ENCODE assay signal across 31 mouse cellular contexts in the genomic region with DNA sequence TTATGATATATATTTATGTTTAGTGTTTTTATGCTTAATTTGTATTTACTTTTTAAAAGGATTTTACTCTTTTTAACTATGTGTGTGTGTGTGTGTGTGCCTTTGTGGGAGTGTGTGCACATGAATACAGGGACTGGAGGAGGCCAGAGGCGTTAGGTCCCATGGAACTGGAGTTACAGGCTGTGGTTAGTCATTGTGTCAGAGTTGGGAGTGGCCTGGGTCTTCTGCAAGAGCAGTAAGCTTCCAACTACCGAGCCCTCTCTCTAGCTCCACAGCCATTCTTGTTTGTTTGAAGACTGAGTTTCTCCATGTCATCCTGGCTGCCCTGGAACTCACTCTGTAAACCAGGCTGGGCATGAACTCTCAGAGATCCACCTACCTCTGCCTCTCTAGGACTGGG. TPM values are rescaled to one million over a fixed set of nuclear protein-coding genes. Genes with fewer than 3 reads are reported as not detected.
DNase-seq lines count a peak whose midpoint lies in the region; ATAC-seq and TF ChIP-seq lines count a peak whose summit lies in the region.
"Had no signal": no experiment of that assay in that cellular context is flagged by ENCODE, and none has a peak within 500 bp of the region (broad histone marks: within the 10 kb centered on the region; RNA-seq: fewer than 3 reads in every experiment).

No protein-coding gene starts in this region.

- H3K27ac ChIP-seq in intestine, embryonic 16.5 days (ENCODE audit: low read length) = peak overlapping the region; percentile 54
- H3K27ac ChIP-seq in intestine, embryonic 15.5 days = no peak overlapping the region
- H3K27ac ChIP-seq in small intestine, adult 2 months (ENCODE audit: insufficient read depth, low read depth, low read length) = peak overlapping the region; percentile 71
- H3K27ac ChIP-seq: forebrain, embryonic 12.5 days; gastrocnemius, adult 2 months; heart, embryonic 10.5 days; hindbrain, embryonic 15.5 days; limb, embryonic 12.5 days; macrophage had no signal

- 36% methylated on average over 2 of the region's 2 CpGs for WGBS in intestine, embryonic 16.5 days
- 37% methylated on average over 2 of the region's 2 CpGs for WGBS in intestine, embryonic 15.5 days
- WGBS in small intestine, adult 2 months = 26% methylated on average over 2 of the region's 2 CpGs

- no peak for TF ChIP-seq CTCF in small intestine, adult 2 months (IDR thresholded peaks at IDR 0.05; ENCODE audit: extremely low read depth, insufficient read length, insufficient replicate concordance, low read depth, low read length)

- ATAC-seq in intestine, embryonic 16.5 days = no peak
- no peak for ATAC-seq in intestine, embryonic 15.5 days

- no peak overlapping the region for H3K9ac ChIP-seq in intestine, embryonic 16.5 days (ENCODE audit: low read depth, low read length)
- no peak overlapping the region for H3K9ac ChIP-seq in intestine, embryonic 15.5 days
- H3K9ac ChIP-seq: forebrain, embryonic 12.5 days; hindbrain, embryonic 15.5 days; limb, embryonic 12.5 days; lung, embryonic 14.5 days had no signal

- no peak for TF ChIP-seq POLR2A in small intestine, adult 2 months (IDR thresholded peaks at IDR 0.05; ENCODE audit: low read depth, low read length)

- H3K9me3 ChIP-seq in intestine, embryonic 16.5 days (ENCODE audit: control insufficient read depth, low read length) = no peaks in the 10 kb centered on the region
- no peaks in the 10 kb centered on the region for H3K9me3 ChIP-seq in intestine, embryonic 15.5 days
- H3K9me3 ChIP-seq: forebrain, embryonic 12.5 days; heart, embryonic 10.5 days; hindbrain, embryonic 15.5 days; limb, embryonic 12.5 days had no signal

- no peaks in the 10 kb centered on the region for H3K27me3 ChIP-seq in intestine, embryonic 16.5 days (replicated peaks; ENCODE audit: control insufficient read depth, insufficient read depth, low read length)
- H3K27me3 ChIP-seq in intestine, embryonic 15.5 days (replicated peaks) = no peaks in the 10 kb centered on the region
- no peaks in the 10 kb centered on the region for H3K27me3 ChIP-seq in small intestine, adult 2 months (ENCODE audit: control insufficient read depth, insufficient read depth, low read length)
- H3K27me3 ChIP-seq: forebrain, embryonic 12.5 days; hindbrain, embryonic 15.5 days; limb, embryonic 12.5 days had no signal

- H3K4me1 ChIP-seq in intestine, embryonic 16.5 days (ENCODE audit: control insufficient read depth, insufficient read depth, low read length) = peaks cover 21% of the 10 kb centered on the region
- 0 out of 2 replicates have a peak, but pooled peaks cover 2% of the 10 kb centered on the region for H3K4me1 ChIP-seq in intestine, embryonic 15.5 days (replicated peaks)
- H3K4me1 ChIP-seq in small intestine, adult 2 months (ENCODE audit: control insufficient read depth, insufficient read depth, insufficient read length, low read length) = peaks cover 31% of the 10 kb centered on the region; the same call in 1 of the 2 replicates
- H3K4me1 ChIP-seq: forebrain, embryonic 12.5 days; hindbrain, embryonic 15.5 days; limb, embryonic 12.5 days had no signal

- no peak overlapping the region for H3K4me3 ChIP-seq in intestine, embryonic 16.5 days (ENCODE audit: low read length)
- H3K4me3 ChIP-seq in intestine, embryonic 15.5 days (replicated peaks) = no peak overlapping the region
- no peak overlapping the region for H3K4me3 ChIP-seq in small intestine, adult 2 months (ENCODE audit: low read depth, low read length)
- H3K4me3 ChIP-seq: forebrain, embryonic 12.5 days; gastrocnemius, adult 2 months; heart, embryonic 10.5 days; hindbrain, embryonic 15.5 days; limb, embryonic 12.5 days had no signal

- H3K36me3 ChIP-seq in intestine, embryonic 16.5 days (ENCODE audit: control insufficient read depth, insufficient read depth, low read length) = no peaks in the 10 kb centered on the region
- no peaks in the 10 kb centered on the region for H3K36me3 ChIP-seq in intestine, embryonic 15.5 days
- no peaks in the 10 kb centered on the region for H3K36me3 ChIP-seq in small intestine, adult 2 months (ENCODE audit: control insufficient read depth, insufficient read depth, low read length)
- H3K36me3 ChIP-seq: forebrain, embryonic 12.5 days; heart, embryonic 10.5 days; hindbrain, embryonic 15.5 days; limb, embryonic 12.5 days had no signal

- peak; percentile 16 for DNase-seq in lung, postnatal 10 days
- DNase-seq in lung, adult 18-20 months = no peak
- no peak for DNase-seq in adrenal gland, postnatal 36 days
- no peak for DNase-seq in frontal cortex, postnatal 25 days (ENCODE audit: low spot score in 2 of 2)
- DNase-seq: adrenal gland, postnatal 25 days; cerebellum, adult 11 months; cerebellum, postnatal 10 days; gastrocnemius, adult 2 months; heart, postnatal 4 days; kidney, adult 9 months; kidney, postnatal 25 days; layer of hippocampus, postnatal 36 days; lung, embryonic 14.5 days; right cerebral cortex, adult 18-20 months; right cerebral cortex, postnatal 4 days had no signal

- H3K4me2 ChIP-seq in intestine, embryonic 16.5 days (ENCODE audit: low read depth, low read length) = no peak overlapping the region
- H3K4me2 ChIP-seq in intestine, embryonic 15.5 days (replicated peaks) = no peak overlapping the region
- H3K4me2 ChIP-seq: forebrain, embryonic 12.5 days; hindbrain, embryonic 15.5 days; limb, embryonic 12.5 days; lung, embryonic 14.5 days; midbrain, embryonic 11.5 days had no signal

RNA-seq across cellular contexts. Expression of gene Mgat4e, which starts 27.2 kb away (rescaled TPM):
- not detected in 2 replicates for polyA plus RNA-seq in intestine, embryonic 16.5 days (2015; fragmentation: Nextera tagmentation; extraction: Ambion mirVana)
- polyA plus RNA-seq in intestine, embryonic 15.5 days (2015; fragmentation: Nextera tagmentation; extraction: Ambion mirVana) = not detected in 2 replicates
- polyA plus RNA-seq in small intestine, adult 2 months (2012; rRNA removed) = not detected in 2 replicates
- total RNA-seq in adrenal gland, postnatal 36 days (2021) = not detected
- total RNA-seq: adrenal gland, postnatal 25 days; gastrocnemius, adult 2 months; gastrocnemius, postnatal 4 days; heart, postnatal 4 days; layer of hippocampus, adult 8-10 months; layer of hippocampus, postnatal 36 days; midbrain, postnatal 0 days had no signal
- polyA plus RNA-seq: embryonic facial prominence, embryonic 11.5 days; forebrain, embryonic 12.5 days; heart, embryonic 10.5 days; heart, embryonic 16.5 days; hindbrain, embryonic 15.5 days; intestine, embryonic 14.5 days; limb, embryonic 12.5 days; lung, embryonic 14.5 days; macrophage; midbrain, embryonic 11.5 days; midbrain, postnatal 0 days; neural tube, embryonic 14.5 days had no signal

RNA-seq across cellular contexts. Expression of gene Rabif, which starts 27.9 kb away (rescaled TPM):
- 37.6 and 41.2 TPM in 2 replicates for polyA plus RNA-seq in intestine, embryonic 16.5 days (2015; fragmentation: Nextera tagmentation; extraction: Ambion mirVana)
- 37.3 and 38.7 TPM in 2 replicates for polyA plus RNA-seq in intestine, embryonic 15.5 days (2015; fragmentation: Nextera tagmentation; extraction: Ambion mirVana)
- polyA plus RNA-seq in small intestine, adult 2 months (2012; rRNA removed) = 5.8 and 8.5 TPM in 2 replicates
- 10 to 100 TPM; 27.6 to 37.3 TPM for total RNA-seq in adrenal gland, postnatal 36 days (2021)

RNA-seq across cellular contexts. Expression of gene Kdm5b, which starts 37.6 kb away (rescaled TPM):
- polyA plus RNA-seq in intestine, embryonic 16.5 days (2015; fragmentation: Nextera tagmentation; extraction: Ambion mirVana) = 25.4 and 26.3 TPM in 2 replicates
- polyA plus RNA-seq in intestine, embryonic 15.5 days (2015; fragmentation: Nextera tagmentation; extraction: Ambion mirVana) = 35.0 and 38.7 TPM in 2 replicates
- 3.8 and 10.8 TPM in 2 replicates for polyA plus RNA-seq in small intestine, adult 2 months (2012; rRNA removed)
- 10 to 100 TPM; 44.1 to 45.7 TPM for total RNA-seq in adrenal gland, postnatal 36 days (2021)
